Mouse (Mus musculus) layer of hippocampus, postnatal 25 days (tissue): ENCODE data around the gene Olfr1193. TPM values are rescaled to one million over a fixed set of nuclear protein-coding genes. Genes with fewer than 3 reads are reported as not detected.
"Not testable (repeated sequence)": the region's sequence is repeated elsewhere in the genome, so short reads cannot be mapped to it uniquely, and the experiment has no call there.

ENCODE experiments used
- DNase-seq, 2 experiments: peaks; one replicate each; pipeline ENCODE4 v3.0.0; 2022; ENCODE audit warnings: mixed read lengths in 2 of 2, low spot score in 1 of 2; ENCODE audit errors: extremely low spot score in 1 of 2
- total RNA-seq, 2 experiments: library from RNA; stranded (reverse); gene quantifications; 2 replicates each; pipeline ENCODE4 v1.2.3; 2021

Gene Olfr1193
- not detected for total RNA-seq

GRCm38 (mm10) chr2:88675328-88675727, at the start of gene Olfr1193:
Gene Olfr1193 (plus strand): TSS chr2:88675628.
- DNase-seq = not testable (repeated sequence)

- DNase-seq = not testable (repeated sequence)
Observed at GRCm38 (mm10) chr2:88640242-88640641, 35.2 kb upstream of the Olfr1193 start, which contains the start of gene Olfr1191-ps1. Gene Olfr1191-ps1 (plus strand): TSS chr2:88640542.

GRCm38 (mm10) chr2:88648209-88648608, 27.2 kb upstream of the Olfr1193 start, which contains the start of gene Olfr1192-ps1:
Gene Olfr1192-ps1 (plus strand): TSS chr2:88648509.
- DNase-seq = no peak

GRCm38 (mm10) chr2:88689087-88689486, 13.7 kb downstream of the Olfr1193 start, which contains the start of gene Olfr1195:
Gene Olfr1195 (minus strand): TSS chr2:88689187.
- DNase-seq = no peak

- DNase-seq = no peak
Observed at GRCm38 (mm10) chr2:88704497-88704896, 29.1 kb downstream of the Olfr1193 start, which contains the start of gene Olfr1196. Gene Olfr1196 (minus strand): TSS chr2:88704597.

Other genes with a start within 250 kb of the Olfr1193 start
- gene Olfr1181, start 249.5 kb upstream of the Olfr1193 start, total RNA-seq = not detected
- not detected for gene Gm13757, start 226.5 kb upstream of the Olfr1193 start, total RNA-seq
- not detected for gene Olfr1183, start 220.8 kb upstream of the Olfr1193 start, total RNA-seq
- not detected for gene Olfr1184, start 192.0 kb upstream of the Olfr1193 start, total RNA-seq
- not detected for gene Olfr1185-ps1, start 182.3 kb upstream of the Olfr1193 start, total RNA-seq
- gene Olfr1186, start 157.1 kb upstream of the Olfr1193 start, total RNA-seq = not detected
- not detected for gene Olfr1188, start 118.7 kb upstream of the Olfr1193 start, total RNA-seq
- gene Olfr1189, start 89.2 kb upstream of the Olfr1193 start, total RNA-seq = not detected
- under 1 TPM in 1 of 2 experiments, not detected in 1; 0.05 TPM for gene Olfr1191-ps1, start 35.1 kb upstream of the Olfr1193 start, total RNA-seq
- not detected for gene Olfr1192-ps1, start 27.1 kb upstream of the Olfr1193 start, total RNA-seq
- not detected for gene Olfr1195, start 13.6 kb downstream of the Olfr1193 start, total RNA-seq
- not detected for gene Olfr1196, start 29.0 kb downstream of the Olfr1193 start, total RNA-seq
- not detected for gene Olfr1197, start 56.7 kb downstream of the Olfr1193 start, total RNA-seq
- gene Olfr1198, start 75.7 kb downstream of the Olfr1193 start, total RNA-seq = not detected
- not detected for gene Olfr1199, start 84.8 kb downstream of the Olfr1193 start, total RNA-seq
- not detected for gene Olfr1200, start 94.9 kb downstream of the Olfr1193 start, total RNA-seq
- gene Olfr1201, start 117.4 kb downstream of the Olfr1193 start, total RNA-seq = not detected
- gene Olfr1202, start 138.9 kb downstream of the Olfr1193 start, total RNA-seq = not detected
- gene Olfr1205, start 154.1 kb downstream of the Olfr1193 start, total RNA-seq = not detected
- not detected for gene Olfr1204, start 173.7 kb downstream of the Olfr1193 start, total RNA-seq
- gene Olfr1206, start 187.6 kb downstream of the Olfr1193 start, total RNA-seq = not detected
- not detected for gene Olfr1208, start 226.7 kb downstream of the Olfr1193 start, total RNA-seq
- not detected for gene Olfr1209, start 239.5 kb downstream of the Olfr1193 start, total RNA-seq